In the genomic region with DNA sequence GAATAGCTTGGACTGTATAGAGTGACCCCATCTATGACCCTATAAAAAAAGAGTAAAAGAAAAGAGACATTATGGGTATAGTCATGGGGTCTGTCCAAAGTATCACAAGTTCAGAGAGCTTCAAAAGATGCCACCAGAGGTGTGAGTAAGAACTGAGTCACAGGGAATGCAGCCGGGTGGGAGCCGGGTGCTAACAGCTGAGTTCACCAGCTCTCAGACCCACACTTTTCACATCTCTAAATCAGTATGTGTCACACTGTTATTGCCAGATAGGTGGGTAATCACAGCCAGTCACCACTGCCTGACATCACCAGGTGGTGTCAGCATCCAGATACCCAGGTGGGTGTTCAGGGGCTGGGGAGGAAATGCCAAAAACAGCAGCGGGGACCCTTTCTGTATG, we compare ENCODE assay signal across 16 mouse cellular contexts.
"Had no signal": no experiment of that assay in that cellular context is flagged by ENCODE, and none has a peak within 500 bp of the region (broad histone marks: within the 10 kb centered on the region; RNA-seq: fewer than 3 reads in every experiment).

No protein-coding gene starts in this region.

- H3K36me3 ChIP-seq: kidney, embryonic 15.5 days; liver, embryonic 13.5 days; neural tube, embryonic 12.5 days; neural tube, embryonic 15.5 days had no signal

- DNase-seq: kidney, adult 2 months; kidney, postnatal 10 days; kidney, postnatal 36 days; liver, embryonic 13.5 days; lung, adult 2 months; lung, postnatal 14 days; lung, postnatal 4 days; midbrain, embryonic 14.5 days; retina, postnatal 1 day; right cerebral cortex, postnatal 4 days; thymus, postnatal 25 days had no signal

- H3K9me3 ChIP-seq: kidney, embryonic 15.5 days; liver, embryonic 13.5 days; neural tube, embryonic 12.5 days; neural tube, embryonic 15.5 days had no signal

- H3K4me3 ChIP-seq: kidney, embryonic 15.5 days; left cerebral cortex, adult 2 months; liver, embryonic 13.5 days; neural tube, embryonic 12.5 days; neural tube, embryonic 15.5 days had no signal

- H3K27me3 ChIP-seq: kidney, embryonic 15.5 days; liver, embryonic 13.5 days; neural tube, embryonic 12.5 days; neural tube, embryonic 15.5 days had no signal

- H3K4me1 ChIP-seq: kidney, embryonic 15.5 days; liver, embryonic 13.5 days; neural tube, embryonic 12.5 days; neural tube, embryonic 15.5 days had no signal

- H3K4me2 ChIP-seq: kidney, embryonic 15.5 days; liver, embryonic 13.5 days; midbrain, embryonic 11.5 days; neural tube, embryonic 12.5 days; neural tube, embryonic 15.5 days had no signal

- H3K27ac ChIP-seq: kidney, embryonic 15.5 days; left cerebral cortex, adult 2 months; liver, embryonic 13.5 days; neural tube, embryonic 12.5 days; neural tube, embryonic 15.5 days had no signal

- H3K9ac ChIP-seq: kidney, embryonic 15.5 days; liver, embryonic 13.5 days; neural tube, embryonic 12.5 days; neural tube, embryonic 15.5 days had no signal
